Mouse (Mus musculus) ES-Bruce4 (cell line): ENCODE measurements around the gene Calm5. TPM values are rescaled to one million over a fixed set of nuclear protein-coding genes. Genes with fewer than 3 reads are reported as not detected.

ENCODE experiments used
- H3K27ac ChIP-seq: 2 replicates; pipeline ENCODE4 v1.5.1; 2012; ENCODE audit warnings: low read length, inconsistent platforms; ENCODE audit not compliant: insufficient read depth
- H3K27me3 ChIP-seq: 2 replicates; pipeline ENCODE4 v1.6.1; 2012; ENCODE audit warnings: mild to moderate bottlenecking, low read length, inconsistent platforms; ENCODE audit not compliant: control insufficient read depth, poor library complexity, insufficient read depth, severe bottlenecking
- H3K36me3 ChIP-seq: 2 replicates; pipeline ENCODE4 v1.6.1; 2012; ENCODE audit warnings: inconsistent platforms, mild to moderate bottlenecking, low read length, moderate library complexity; ENCODE audit not compliant: control insufficient read depth, poor library complexity, insufficient read depth, severe bottlenecking
- H3K4me1 ChIP-seq: one replicate; pipeline ENCODE4 v1.8.1; 2011; ENCODE audit warnings: low read length; ENCODE audit not compliant: control insufficient read depth, insufficient read depth
- H3K4me3 ChIP-seq: 2 replicates; pipeline ENCODE4 v1.5.1; 2011; ENCODE audit warnings: low read depth, mild to moderate bottlenecking, low read length
- H3K9ac ChIP-seq: 2 replicates; pipeline ENCODE4 v1.6.1; 2012; ENCODE audit warnings: low read depth, mild to moderate bottlenecking, inconsistent platforms; ENCODE audit not compliant: poor library complexity, severe bottlenecking
- H3K9me3 ChIP-seq: replicated peaks from 2 replicates; pipeline ENCODE4 v1.6.1; 2012; ENCODE audit warnings: mild to moderate bottlenecking, low read length, inconsistent platforms; ENCODE audit not compliant: control insufficient read depth, poor library complexity, insufficient read depth, severe bottlenecking
- CTCF ChIP-seq: IDR thresholded peaks from one replicate; pipeline ENCODE4 v1.8.1; 2011; ENCODE audit warnings: low read depth, low read length
- EP300 ChIP-seq: IDR thresholded peaks from 2 replicates; pipeline ENCODE4 v1.6.1; 2011; ENCODE audit warnings: low read depth, low read length; ENCODE audit not compliant: insufficient read depth
- POLR2A ChIP-seq: IDR thresholded peaks from one replicate; pipeline ENCODE4 v1.8.1; 2011; ENCODE audit warnings: low read length; ENCODE audit not compliant: insufficient read depth
- polyA plus RNA-seq: library from polyadenylated mRNA; stranded (reverse); fragments of >200 nt; gene quantifications from 2 replicates; pipeline ENCODE4 v1.2.4, GENCODE M21; 2011; ENCODE audit warnings: low read depth; ENCODE audit not compliant: missing spikeins, insufficient read depth, insufficient read length

Calm5 gene
- polyA plus RNA-seq, 1 experiment = not detected

DNA sequence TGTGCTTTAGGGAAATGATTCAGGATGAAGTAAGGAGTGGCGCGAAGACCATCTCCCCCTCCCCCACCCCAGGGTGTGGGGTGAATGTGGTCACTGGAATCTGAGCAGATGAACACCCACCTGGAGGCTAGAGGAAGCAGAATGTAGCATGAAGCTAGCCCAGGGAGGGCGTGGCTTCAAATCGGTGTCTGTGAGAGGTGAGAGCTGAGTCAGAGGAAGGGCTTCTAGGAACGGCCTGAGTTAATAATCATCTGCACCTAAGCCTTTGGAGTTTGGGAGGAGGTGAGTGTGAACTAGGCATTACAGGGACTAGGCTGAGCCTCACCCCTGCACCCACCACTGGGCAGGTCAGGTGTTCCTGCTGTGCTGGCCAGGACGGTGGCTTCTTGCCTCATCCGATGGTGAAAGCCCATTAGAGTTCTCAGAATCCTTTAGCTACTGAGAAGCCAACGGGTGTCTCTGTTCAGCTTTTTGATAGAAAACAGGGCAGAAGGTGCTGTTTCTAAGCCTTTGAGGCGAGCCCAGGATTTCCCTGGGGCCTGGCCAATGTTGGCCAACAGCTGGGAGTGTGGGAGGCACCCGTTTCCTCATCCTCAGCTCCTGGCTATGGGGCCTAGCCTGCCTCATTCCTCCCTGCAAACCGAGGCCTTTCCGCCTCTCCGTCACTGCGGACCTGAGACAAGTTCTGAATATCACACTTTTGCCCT, 11.8 kb downstream of the Calm5 start:
- H3K9me3 ChIP-seq = no peaks in the 10 kb centered on the region
- TF ChIP-seq CTCF (no peak), EP300 (no peak), POLR2A (no peak)
- H3K27ac ChIP-seq = no peak overlapping the region
- no peaks in the 10 kb centered on the region for H3K27me3 ChIP-seq
- no peaks in the 10 kb centered on the region for H3K36me3 ChIP-seq
- no peak overlapping the region for H3K9ac ChIP-seq
- H3K4me3 ChIP-seq = no peak overlapping the region
- no peaks in the 10 kb centered on the region for H3K4me1 ChIP-seq

DNA sequence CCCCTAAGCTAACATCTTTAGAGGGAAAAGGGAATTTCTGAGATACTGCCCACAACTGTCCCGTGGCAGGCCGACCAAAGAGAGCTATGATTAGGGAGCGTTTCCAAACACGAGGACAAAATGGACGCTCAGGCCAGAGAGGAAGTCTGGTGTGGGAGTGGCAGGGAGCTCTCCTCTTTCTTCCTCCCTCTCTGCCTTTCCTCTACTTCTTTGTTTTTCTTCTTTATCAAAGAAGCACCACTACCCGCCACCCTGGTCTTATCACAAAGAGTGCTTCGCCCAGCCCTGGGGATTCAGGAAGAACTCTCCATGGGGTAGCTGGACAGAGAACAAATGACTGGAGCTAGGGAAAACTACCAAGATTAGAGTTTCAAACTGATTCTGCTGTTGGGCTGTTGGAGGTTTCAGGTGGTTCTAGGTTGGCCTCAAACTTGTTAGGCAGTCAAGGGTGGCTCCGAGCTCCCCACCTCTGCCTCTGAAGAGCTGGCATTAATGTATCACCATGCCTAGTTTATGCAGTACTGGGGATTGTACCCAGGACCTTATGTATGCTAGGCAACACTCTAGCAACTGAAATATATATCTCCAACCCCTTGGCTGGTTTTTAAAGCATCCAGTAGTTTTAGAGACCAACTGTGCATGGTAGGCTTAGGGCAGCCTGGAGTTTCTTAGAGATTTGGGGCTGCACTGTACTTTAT, 12.5 kb downstream of the Calm5 start:
- Histone ChIP-seq H3K4me3 (no peak overlapping the region), H3K9me3 (no peaks in the 10 kb centered on the region), H3K4me1 (no peaks in the 10 kb centered on the region), H3K9ac (no peak overlapping the region), H3K27me3 (no peaks in the 10 kb centered on the region), H3K27ac (no peak overlapping the region), H3K36me3 (no peaks in the 10 kb centered on the region)
- TF ChIP-seq CTCF (no peak), POLR2A (no peak), EP300 (no peak)

DNA sequence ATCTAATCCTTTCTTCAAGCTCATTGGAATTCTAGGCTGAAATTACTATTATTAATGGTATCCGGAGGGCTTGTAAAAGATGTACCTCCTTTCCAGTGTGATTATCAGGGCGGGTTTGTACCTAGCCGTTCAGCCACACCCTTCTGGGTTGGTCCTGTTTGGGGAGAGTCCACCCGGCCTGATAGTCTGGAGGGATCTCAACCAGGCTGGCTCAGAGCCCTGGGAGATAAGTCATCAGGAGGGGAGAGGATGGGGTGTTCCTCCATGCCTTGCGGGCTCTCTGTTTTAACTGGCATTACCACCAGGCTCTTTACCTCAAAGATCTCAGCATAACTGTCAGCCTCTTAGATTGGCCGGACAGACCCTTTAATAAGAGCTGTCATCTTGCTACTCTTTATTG, 13.2 kb downstream of the Calm5 start:
- no peak overlapping the region for H3K4me3 ChIP-seq
- H3K9me3 ChIP-seq = no peaks in the 10 kb centered on the region
- TF ChIP-seq POLR2A = no peak
- TF ChIP-seq EP300 = no peak
- TF ChIP-seq CTCF = no peak
- no peak overlapping the region for H3K9ac ChIP-seq
- no peaks in the 10 kb centered on the region for H3K36me3 ChIP-seq
- no peaks in the 10 kb centered on the region for H3K4me1 ChIP-seq
- H3K27me3 ChIP-seq = no peaks in the 10 kb centered on the region
- H3K27ac ChIP-seq = no peak overlapping the region

DNA sequence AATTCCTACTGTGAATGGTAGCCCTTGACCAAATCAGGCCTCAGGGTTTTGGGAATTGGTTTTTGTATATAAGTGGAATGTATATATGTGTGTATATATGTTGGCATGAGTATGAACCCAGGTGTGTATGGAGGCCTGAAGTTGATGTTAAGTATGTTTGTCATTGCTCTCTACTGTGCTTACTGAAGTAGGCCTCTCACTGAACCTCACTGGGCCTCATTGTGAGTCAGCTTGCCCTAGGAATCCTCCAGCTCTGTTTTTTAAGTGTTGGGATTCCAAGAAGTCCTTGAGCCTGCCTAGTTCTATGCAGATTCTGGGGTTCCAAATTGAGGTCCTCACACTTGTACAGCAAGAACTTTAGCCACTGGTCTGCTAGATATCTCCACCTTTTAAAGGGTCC, 15.9 kb downstream of the Calm5 start:
- no peak overlapping the region for H3K4me3 ChIP-seq
- no peak overlapping the region for H3K9ac ChIP-seq
- no peak overlapping the region for H3K27ac ChIP-seq
- no peaks in the 10 kb centered on the region for H3K27me3 ChIP-seq
- H3K9me3 ChIP-seq = no peaks in the 10 kb centered on the region
- no peak for TF ChIP-seq EP300
- TF ChIP-seq POLR2A = no peak
- no peak for TF ChIP-seq CTCF
- H3K4me1 ChIP-seq = no peaks in the 10 kb centered on the region
- H3K36me3 ChIP-seq = no peaks in the 10 kb centered on the region

DNA sequence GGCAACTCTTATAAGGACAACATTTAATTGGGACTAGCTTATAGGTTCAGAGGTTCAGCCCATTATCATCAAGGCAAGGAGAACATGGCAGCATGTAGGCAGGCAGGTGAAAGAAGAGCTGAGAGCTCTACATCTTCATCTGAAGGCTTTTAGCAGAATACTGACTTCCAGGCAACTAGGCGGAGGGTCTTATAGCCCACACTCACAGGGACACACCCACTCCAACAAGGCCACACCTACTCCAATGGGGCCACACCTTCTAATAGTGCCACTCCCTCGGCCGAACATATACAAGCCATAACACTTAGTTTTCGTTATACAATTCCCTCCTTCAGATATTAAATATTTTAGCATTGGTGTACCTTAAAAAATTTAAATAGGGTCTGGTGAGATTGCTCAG, 18.9 kb downstream of the Calm5 start:
- Histone ChIP-seq H3K9me3 (no peaks in the 10 kb centered on the region), H3K4me3 (no peak overlapping the region), H3K36me3 (no peaks in the 10 kb centered on the region), H3K4me1 (no peaks in the 10 kb centered on the region), H3K9ac (no peak overlapping the region), H3K27me3 (no peaks in the 10 kb centered on the region), H3K27ac (no peak overlapping the region)
- TF ChIP-seq CTCF (no peak), POLR2A (no peak), EP300 (no peak)

DNA sequence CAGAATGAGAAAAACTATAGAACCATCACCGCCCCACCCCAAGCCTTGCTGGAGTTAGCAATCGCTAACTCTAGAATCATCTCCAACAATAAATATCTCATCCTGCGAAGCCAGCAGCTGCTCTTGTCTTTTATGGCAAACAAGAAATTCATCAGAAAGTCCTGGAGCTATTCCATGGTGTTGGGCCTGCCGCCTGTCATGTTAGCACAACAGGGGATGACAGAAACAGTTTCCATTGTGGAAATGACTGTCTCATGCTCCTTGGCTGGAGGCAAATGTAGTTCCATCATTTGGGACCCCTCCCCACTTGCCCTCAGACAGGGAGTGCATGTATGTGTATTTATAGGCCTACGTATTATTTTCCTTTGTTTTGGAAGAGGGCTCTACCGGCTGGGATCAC, 22.5 kb downstream of the Calm5 start:
- Histone ChIP-seq H3K9ac (no peak overlapping the region), H3K27me3 (no peaks in the 10 kb centered on the region), H3K4me3 (no peak overlapping the region), H3K4me1 (peaks cover 4% of the 10 kb centered on the region), H3K36me3 (no peaks in the 10 kb centered on the region), H3K27ac (no peak overlapping the region), H3K9me3 (no peaks in the 10 kb centered on the region)
- TF ChIP-seq EP300 (no peak), CTCF (no peak), POLR2A (no peak)
